Mouse (Mus musculus) adrenal gland (tissue): ENCODE data around the gene Bud13.
"Not testable (repeated sequence)": the region's sequence is repeated elsewhere in the genome, so short reads cannot be mapped to it uniquely, and the experiment has no call there.

Experiments used
- intact Hi-C: fragments of 180-260 bp; cut with DNase I; formaldehyde crosslinking; loops from one replicate; pipeline ENCODE4 v1.15.1; 2025

The Bud13 gene

GRCm38 (mm10) chr9:46335461-46335995 lies 52.7 kb downstream of the Bud13 start:
- intact Hi-C loops: no loop called here

- intact Hi-C loops: not testable (repeated sequence)
Observed at GRCm38 (mm10) chr9:46336294-46336693, 53.5 kb downstream of the Bud13 start.

- intact Hi-C loops: no loop called here
Observed at GRCm38 (mm10) chr9:46337331-46337730, 54.5 kb downstream of the Bud13 start.

DNA sequence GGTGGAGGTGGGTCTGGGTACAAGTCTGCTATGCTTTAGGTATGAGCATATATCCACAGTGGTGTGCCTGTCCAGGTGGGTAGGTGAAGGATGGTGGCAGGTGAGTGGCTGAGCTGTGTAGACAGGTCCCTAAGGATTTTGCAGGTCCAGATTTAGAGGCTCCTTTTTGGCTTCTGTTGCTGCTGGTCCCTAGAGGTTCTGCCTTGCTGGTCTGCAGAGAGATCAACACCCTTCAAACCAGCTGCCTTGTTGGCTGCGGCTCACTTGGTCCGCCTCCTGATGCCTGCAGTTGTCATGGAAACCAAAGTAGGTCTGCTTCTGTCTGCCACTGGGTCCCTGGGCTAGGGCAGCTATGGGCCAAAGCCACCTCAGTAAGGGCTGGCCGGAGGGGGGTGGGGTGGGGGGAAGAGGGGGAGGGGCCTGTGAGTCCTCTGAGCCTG lies 55.1 kb downstream of the Bud13 start:
- intact Hi-C loops: no loop called here

GRCm38 (mm10) chr9:46338384-46338783 lies 55.6 kb downstream of the Bud13 start:
- intact Hi-C loops: no loop called here

- intact Hi-C loops: no loop called here
Observed at GRCm38 (mm10) chr9:46339051-46339652, 56.3 kb downstream of the Bud13 start.

DNA sequence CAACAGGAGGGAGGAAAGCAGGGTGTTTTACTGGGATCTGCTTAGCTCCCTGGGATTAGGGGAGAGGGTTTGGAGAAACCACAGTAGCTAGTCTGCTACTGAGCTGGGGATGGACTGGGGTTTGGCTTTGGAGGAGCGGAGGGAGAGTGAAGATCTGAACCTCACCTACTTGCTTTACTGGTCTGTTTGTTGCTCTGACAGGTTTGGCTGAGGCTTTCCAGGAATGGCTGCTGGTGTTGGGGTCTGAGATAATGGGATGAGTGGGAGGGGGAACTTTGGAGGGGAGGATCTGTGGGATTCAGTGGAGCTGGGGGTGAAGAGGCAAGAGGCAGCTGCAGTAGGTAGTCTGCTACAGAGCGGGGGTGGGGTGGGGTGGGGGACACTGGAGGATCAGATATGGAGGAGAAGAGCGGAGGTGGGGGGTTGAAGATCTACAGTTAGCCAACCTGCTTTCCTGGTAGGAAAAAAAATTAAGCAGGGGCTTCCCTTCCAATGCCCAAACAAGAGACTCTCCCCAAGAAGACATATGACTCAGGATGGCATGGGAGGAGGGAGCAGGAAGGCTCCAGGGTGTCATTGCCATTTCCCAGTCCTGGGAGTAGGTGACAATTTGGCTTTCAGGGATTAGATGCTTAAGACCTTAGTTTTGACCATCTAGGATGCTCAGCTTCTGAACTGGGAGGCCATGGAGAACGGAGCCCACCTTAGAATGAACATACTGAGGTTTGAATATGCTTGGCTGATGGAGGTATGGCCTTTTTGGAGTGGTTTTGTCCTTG lies 63.3 kb downstream of the Bud13 start:
- intact Hi-C loops: no loop called here
